Mouse (Mus musculus): ENCODE results near the gene Arhgap28. TPM values are rescaled to one million over a fixed set of nuclear protein-coding genes. Genes with fewer than 3 reads are reported as not detected.

Arhgap28 gene
- total RNA-seq, 2 experiments from 2014 or later = 0.65 to 0.86 TPM

GRCm38 (mm10) chr17:68004581-68005330 is 836 bp upstream of the Arhgap28 start:
- peak overlapping the region; percentile 47; the same call in 1 of the 2 replicates for H3K4me3 ChIP-seq
- no peak for DNase-seq (ENCODE audit: extremely low spot score in 1 of 2, low spot score in 2 of 2)
- H3K27ac ChIP-seq = no peak overlapping the region
- TF ChIP-seq CTCF (IDR thresholded peaks at IDR 0.05) = no peak
- intact Hi-C loops (cut with DNase I) = no loop called here

DNA sequence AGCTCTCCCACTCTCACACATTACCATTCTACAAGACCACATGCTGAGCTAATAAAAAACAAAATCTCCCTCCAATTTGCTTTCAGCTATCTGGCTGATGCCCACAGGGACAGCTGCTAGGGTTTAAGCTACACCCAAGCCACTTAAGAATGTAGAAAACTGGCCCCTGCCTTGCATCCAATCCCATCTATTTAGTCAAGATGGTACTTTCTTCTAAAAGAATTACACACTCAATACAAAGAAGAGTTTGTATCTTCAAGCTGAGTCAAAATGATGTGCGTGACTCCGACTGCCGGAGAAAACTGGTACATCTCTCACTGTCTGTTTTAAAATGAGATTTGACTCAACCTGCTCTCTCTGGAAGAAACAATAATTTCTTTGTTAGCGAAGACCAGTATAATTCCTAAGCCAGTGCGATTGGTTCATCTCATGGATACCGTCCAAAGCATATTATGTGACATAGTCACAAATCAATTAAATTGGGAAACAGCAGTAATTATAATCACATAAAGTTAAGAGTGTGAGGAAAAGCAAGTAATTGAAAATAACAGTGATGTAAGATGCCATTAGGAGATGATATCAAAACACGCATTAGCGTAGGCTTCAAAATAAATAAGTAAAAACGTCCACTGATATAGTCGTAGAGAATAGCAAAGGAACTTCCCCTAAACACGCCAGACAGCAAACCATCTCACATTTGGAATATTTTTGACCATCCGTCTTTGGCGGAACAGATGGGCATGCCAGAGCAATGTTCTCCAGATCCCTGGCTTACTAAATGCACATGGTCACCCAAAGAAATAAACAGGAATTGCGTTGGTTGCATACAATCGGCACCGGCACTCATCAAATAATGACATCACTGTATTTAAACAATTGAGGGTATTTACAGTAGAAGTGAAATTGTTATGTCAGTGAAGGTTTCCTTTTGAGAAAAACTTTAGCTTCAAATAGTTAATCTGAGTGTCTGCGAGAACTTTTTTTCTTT is 1.0 kb downstream of the Arhgap28 start:
- TF ChIP-seq CTCF (IDR thresholded peaks at IDR 0.05) = peak; percentile 6; the same call in 1 of the 2 replicates
- H3K4me3 ChIP-seq = peak overlapping the region; percentile 47; the same call in 1 of the 2 replicates
- no peak overlapping the region for H3K27ac ChIP-seq
- DNase-seq (ENCODE audit: extremely low spot score in 1 of 2, low spot score in 2 of 2) = no peak
- intact Hi-C loops (cut with DNase I) = no loop called here

- intact Hi-C loops (cut with DNase I) = no loop called here
- Histone ChIP-seq H3K4me3 (no peak overlapping the region), H3K27ac (no peak overlapping the region)
- TF ChIP-seq CTCF (IDR thresholded peaks at IDR 0.05) = no peak
- no peak for DNase-seq (ENCODE audit: extremely low spot score in 1 of 2, low spot score in 2 of 2)
These were observed 4.1 kb downstream of the Arhgap28 start for GRCm38 (mm10) chr17:67999801-68000200.

DNA sequence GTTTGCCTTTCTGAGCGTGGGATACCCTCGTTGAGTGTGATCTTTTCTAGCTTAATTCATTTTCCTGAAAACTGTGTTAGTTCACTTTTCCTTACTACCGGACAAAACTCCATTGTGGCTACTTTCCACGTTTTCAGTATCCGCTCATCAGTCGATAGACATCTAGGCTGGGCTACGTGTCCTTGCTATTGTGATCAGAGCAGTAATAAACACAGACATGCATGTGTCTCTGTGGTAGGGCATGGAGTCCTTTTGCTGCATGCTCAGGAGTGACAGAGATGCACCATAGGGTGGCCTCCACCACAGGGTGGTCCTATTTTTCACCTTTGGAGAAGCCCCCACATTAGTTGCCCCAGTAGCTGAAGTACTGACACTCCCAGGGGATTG is 7.2 kb downstream of the Arhgap28 start:
- no peak overlapping the region for H3K4me3 ChIP-seq
- no peak for TF ChIP-seq CTCF (IDR thresholded peaks at IDR 0.05)
- H3K27ac ChIP-seq = no peak overlapping the region
- intact Hi-C loops (cut with DNase I) = no loop called here
- no peak for DNase-seq (ENCODE audit: extremely low spot score in 1 of 2, low spot score in 2 of 2)

DNA sequence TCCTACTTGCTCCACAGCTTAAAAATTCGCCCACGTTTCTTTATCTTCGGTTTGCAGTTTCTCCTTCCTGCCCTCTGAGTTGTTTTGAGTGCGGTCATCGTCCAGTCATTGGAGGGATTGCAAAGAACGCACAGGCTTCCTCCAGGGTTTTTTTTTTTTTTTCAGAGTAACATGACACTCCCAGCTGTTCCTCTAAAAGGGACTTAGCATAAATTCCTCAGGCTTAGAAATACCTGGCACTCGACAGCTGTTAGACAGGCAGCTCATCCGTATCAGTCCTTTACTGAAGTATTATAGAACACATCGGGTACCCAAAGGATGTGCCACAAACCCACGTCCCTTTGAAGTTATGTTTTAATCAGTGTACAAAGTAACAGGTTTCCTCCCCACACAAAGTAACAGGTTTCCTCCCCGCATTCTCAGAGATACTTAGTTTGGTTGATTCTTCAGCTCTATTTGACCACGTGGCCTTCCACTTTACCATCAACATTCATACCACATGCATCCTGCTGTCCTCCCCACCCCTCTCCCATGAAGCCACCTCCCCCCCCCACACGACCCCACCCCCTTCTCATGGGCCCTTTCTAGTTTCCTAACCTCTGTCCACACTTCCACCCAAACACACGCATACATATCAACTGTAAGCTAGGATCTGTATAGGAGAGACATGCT is 7.7 kb downstream of the Arhgap28 start:
- no peak for TF ChIP-seq CTCF (IDR thresholded peaks at IDR 0.05)
- Histone ChIP-seq H3K4me3 (no peak overlapping the region), H3K27ac (no peak overlapping the region)
- intact Hi-C loops (cut with DNase I) = no loop called here
- no peak for DNase-seq (ENCODE audit: extremely low spot score in 1 of 2, low spot score in 2 of 2)

DNA sequence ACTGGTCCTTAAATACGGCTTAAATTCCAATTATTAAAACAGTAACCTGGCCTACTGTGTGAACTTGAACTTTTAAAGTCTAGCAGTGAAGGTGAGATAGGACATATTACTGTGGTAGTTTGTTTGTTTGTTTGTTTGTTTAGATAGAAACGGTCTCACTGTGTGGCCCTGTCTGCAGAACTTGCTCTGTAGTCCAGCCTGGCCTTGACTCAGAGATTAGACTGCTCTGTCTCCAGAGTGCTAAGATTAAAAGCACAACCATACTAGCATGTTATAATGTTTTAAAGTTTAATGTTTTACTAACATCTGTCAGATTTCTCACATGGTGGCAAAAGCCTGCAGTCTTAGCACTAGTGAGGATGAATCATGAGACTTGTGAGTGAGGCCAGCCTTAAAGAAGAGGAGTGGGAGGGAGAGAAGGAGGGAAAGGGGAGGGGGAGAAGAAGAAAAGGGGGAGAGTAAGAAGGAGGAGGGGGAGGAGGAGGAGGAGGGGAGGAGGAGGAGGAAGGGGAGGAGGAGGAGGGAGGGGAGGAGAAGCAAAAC is 8.6 kb downstream of the Arhgap28 start:
- no peak for TF ChIP-seq CTCF (IDR thresholded peaks at IDR 0.05)
- no peak overlapping the region for H3K27ac ChIP-seq
- DNase-seq (ENCODE audit: extremely low spot score in 1 of 2, low spot score in 2 of 2) = no peak
- intact Hi-C loops (cut with DNase I) = no loop called here
- no peak overlapping the region for H3K4me3 ChIP-seq

- TF ChIP-seq CTCF (IDR thresholded peaks at IDR 0.05) = no peak
- no peak overlapping the region for H3K27ac ChIP-seq
- DNase-seq (ENCODE audit: extremely low spot score in 1 of 2, low spot score in 2 of 2) = no peak
- intact Hi-C loops (cut with DNase I) = no loop called here
- H3K4me3 ChIP-seq = no peak overlapping the region
These were observed 9.1 kb downstream of the Arhgap28 start for GRCm38 (mm10) chr17:67994861-67995260.

DNA sequence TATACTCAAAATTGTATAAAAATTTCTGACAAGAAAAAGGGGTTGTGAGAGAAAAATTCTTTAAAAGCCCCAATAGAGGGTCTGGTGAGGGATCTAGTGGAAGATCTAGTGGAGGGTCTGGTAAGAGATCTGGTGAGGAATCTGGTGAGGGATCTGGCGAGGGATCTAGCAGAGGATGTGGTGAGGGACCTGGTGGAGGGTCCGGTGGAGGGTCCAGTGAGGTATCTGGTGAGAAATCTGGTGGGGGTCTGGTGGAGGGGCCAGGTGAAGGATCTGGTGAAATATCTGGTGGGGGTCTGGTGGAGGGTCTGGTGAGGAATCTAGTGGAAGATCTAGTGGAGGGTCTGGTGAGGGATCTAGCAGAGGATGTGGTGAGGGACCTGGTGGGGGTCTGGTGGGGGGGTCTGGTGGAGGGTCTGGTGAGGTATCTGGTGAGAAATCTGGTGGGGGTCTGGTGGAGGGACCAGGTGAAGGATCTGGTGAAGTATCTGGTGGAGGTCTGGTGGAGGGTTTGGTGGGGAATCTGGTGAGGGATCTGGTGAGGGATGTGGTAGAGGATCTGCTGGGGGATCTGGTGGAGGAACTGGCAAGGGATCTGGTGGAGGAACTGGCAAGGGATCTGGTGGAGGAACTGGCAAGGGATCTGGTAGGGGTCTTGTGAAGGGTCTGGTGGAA is 10.4 kb downstream of the Arhgap28 start:
- TF ChIP-seq CTCF (IDR thresholded peaks at IDR 0.05) = no peak
- intact Hi-C loops (cut with DNase I) = no loop called here
- no peak for DNase-seq (ENCODE audit: extremely low spot score in 1 of 2, low spot score in 2 of 2)
- no peak overlapping the region for H3K4me3 ChIP-seq
- no peak overlapping the region for H3K27ac ChIP-seq

- intact Hi-C loops (cut with DNase I) = no loop called here
- no peak for TF ChIP-seq CTCF (IDR thresholded peaks at IDR 0.05)
- DNase-seq (ENCODE audit: extremely low spot score in 1 of 2, low spot score in 2 of 2) = no peak
- no peak overlapping the region for H3K4me3 ChIP-seq
- no peak overlapping the region for H3K27ac ChIP-seq
These were observed 14.2 kb downstream of the Arhgap28 start for GRCm38 (mm10) chr17:67989716-67990115.

- Histone ChIP-seq H3K27ac (no peak overlapping the region), H3K4me3 (no peak overlapping the region)
- TF ChIP-seq CTCF (IDR thresholded peaks at IDR 0.05) = no peak
- DNase-seq (ENCODE audit: extremely low spot score in 1 of 2, low spot score in 2 of 2) = no peak
- intact Hi-C loops (cut with DNase I) = no loop called here
These were observed 14.8 kb downstream of the Arhgap28 start for GRCm38 (mm10) chr17:67988920-67989621.

Measured in left cerebral cortex, adult 2 months (tissue).